Mouse (Mus musculus): ENCODE measurements at regions not wholly inside any gene's neighbourhood (a gene's known extent, or its start where the extent isn't known, plus 50 kb on each side); places are given as distances from the start of the nearest gene placed in this dataset.

DNA sequence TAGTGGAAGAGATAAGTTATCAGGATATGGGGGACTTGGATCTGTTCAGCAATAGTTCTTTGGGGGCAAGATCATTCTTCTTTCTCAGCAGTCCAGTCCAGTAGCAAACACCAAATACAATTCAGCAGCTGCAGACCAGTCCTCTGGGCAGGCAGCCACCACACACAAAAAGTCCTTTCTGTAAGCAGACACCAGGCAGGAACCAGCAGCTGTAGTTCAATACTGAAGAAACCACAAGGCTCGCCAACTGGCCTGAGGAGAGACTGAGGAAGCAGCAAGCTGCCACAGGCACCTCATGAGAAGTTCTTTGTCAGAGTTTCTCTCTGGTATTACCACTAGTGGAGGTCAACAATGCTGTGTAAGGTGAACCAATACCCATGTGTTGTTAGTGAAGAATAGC lies 493.1 kb upstream of the Arid1b start:
- no peak overlapping the region for H3K4me2 ChIP-seq (ENCODE audit: low read length)
- H3K4me1 ChIP-seq (ENCODE audit: control insufficient read depth, insufficient read depth, low read length) = peaks cover 8% of the 10 kb centered on the region
- H3K4me3 ChIP-seq (replicated peaks; ENCODE audit: low read depth, low read length) = no peak overlapping the region
- ATAC-seq (ENCODE audit: low FRiP score, low TSS enrichment) (no peak), DNase-seq (no peak)
- no peak overlapping the region for H3K9ac ChIP-seq (replicated peaks; ENCODE audit: low read length)
- no peaks in the 10 kb centered on the region for H3K9me3 ChIP-seq (ENCODE audit: control insufficient read depth, low read length)
- 83% methylated on average over 1 of the region's 1 CpGs for WGBS
- no peaks in the 10 kb centered on the region for H3K36me3 ChIP-seq (ENCODE audit: control insufficient read depth, insufficient read depth, low read length)
- no peaks in the 10 kb centered on the region for H3K27me3 ChIP-seq (ENCODE audit: control insufficient read depth, insufficient read depth, low read length)
- H3K27ac ChIP-seq (replicated peaks; ENCODE audit: low read depth, low read length) = no peak overlapping the region

DNA sequence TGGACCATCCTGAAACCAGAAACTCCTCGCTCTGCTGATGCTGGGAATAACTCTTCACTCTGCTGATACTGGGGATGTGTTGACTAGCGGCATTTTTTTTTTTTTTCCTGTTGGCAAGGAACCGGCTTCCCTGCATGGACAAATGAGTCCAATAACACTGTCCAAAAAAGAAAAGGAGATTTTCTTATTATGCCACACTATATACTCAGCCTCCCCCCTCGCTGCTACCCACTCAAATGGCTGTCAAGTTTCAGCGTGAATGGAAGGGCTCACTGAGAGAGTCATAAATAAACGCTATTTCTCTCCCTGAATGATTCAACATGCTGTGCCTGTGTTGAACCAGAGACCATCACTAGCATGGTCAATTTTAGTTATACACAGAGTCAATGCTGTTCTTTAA lies 489.2 kb upstream of the Arid1b start:
- H3K36me3 ChIP-seq (ENCODE audit: control insufficient read depth, insufficient read depth, low read length) = no peaks in the 10 kb centered on the region
- H3K4me3 ChIP-seq (replicated peaks; ENCODE audit: low read depth, low read length) = no peak overlapping the region
- H3K27ac ChIP-seq (replicated peaks; ENCODE audit: low read depth, low read length) = no peak overlapping the region
- H3K4me2 ChIP-seq (ENCODE audit: low read length) = no peak overlapping the region
- H3K9me3 ChIP-seq (ENCODE audit: control insufficient read depth, low read length) = no peaks in the 10 kb centered on the region
- DNase-seq = no peak
- H3K4me1 ChIP-seq (ENCODE audit: control insufficient read depth, insufficient read depth, low read length) = no peaks in the 10 kb centered on the region
- H3K9ac ChIP-seq (replicated peaks; ENCODE audit: low read length) = no peak overlapping the region
- 78% methylated on average over 6 of the region's 6 CpGs for WGBS
- H3K27me3 ChIP-seq (ENCODE audit: control insufficient read depth, insufficient read depth, low read length) = no peaks in the 10 kb centered on the region
- no peak for ATAC-seq (ENCODE audit: low FRiP score, low TSS enrichment)

DNA sequence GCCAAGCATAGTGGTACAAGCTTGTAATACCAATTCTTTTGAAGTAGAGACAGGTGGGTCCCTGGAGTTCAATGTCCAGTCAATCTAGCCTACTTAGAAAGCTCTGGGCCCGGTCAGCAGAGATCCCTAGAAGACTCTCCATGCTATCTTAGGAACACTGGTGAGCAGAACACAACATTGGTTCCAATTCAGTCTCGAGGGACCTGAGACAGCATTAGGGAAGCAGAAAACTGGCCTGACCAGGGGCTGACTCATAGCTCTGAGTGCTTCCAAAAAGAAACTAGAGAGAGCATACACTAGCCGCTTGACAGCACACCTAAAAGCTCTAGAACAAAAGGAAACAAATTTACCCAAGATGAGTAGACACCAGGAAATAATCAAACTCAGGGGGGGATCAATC lies 484.6 kb upstream of the Arid1b start:
- H3K27me3 ChIP-seq (ENCODE audit: control insufficient read depth, insufficient read depth, low read length) = no peaks in the 10 kb centered on the region
- DNase-seq = no peak

DNA sequence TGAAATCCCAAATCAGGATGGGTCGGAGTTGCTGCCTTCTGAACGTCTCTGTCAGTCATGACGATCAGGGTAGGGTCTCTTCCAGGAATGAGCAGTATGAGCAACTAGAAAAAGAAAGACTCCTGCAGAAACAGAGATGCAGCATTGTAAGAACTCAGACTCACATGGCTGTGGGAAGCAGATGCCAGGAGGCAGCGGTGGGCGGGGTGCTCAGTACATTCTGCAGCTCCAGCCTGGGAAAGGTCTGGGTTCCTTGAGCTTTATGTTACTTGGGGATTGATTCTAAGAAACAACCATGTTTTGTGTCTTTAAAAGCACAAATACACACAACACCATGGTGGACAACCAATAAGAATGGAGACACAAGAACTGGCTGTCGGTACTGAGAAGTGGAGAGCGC lies 478.0 kb upstream of the Arid1b start:
- no peak overlapping the region for H3K4me2 ChIP-seq (ENCODE audit: low read length)
- H3K9me3 ChIP-seq (ENCODE audit: control insufficient read depth, low read length) = no peaks in the 10 kb centered on the region
- no peak overlapping the region for H3K9ac ChIP-seq (replicated peaks; ENCODE audit: low read length)
- no peaks in the 10 kb centered on the region for H3K27me3 ChIP-seq (ENCODE audit: control insufficient read depth, insufficient read depth, low read length)
- no peaks in the 10 kb centered on the region for H3K36me3 ChIP-seq (ENCODE audit: control insufficient read depth, insufficient read depth, low read length)
- peak; percentile 17 for DNase-seq
- no peak for ATAC-seq (ENCODE audit: low FRiP score, low TSS enrichment)
- no peaks in the 10 kb centered on the region for H3K4me1 ChIP-seq (ENCODE audit: control insufficient read depth, insufficient read depth, low read length)
- 83% methylated on average over 7 of the region's 7 CpGs for WGBS
- H3K27ac ChIP-seq (replicated peaks; ENCODE audit: low read depth, low read length) = no peak overlapping the region
- no peak overlapping the region for H3K4me3 ChIP-seq (replicated peaks; ENCODE audit: low read depth, low read length)

More for the DNA sequence above, 484.6 kb upstream of the Arid1b start:
- Histone ChIP-seq H3K4me1 (ENCODE audit: control insufficient read depth, insufficient read depth, low read length) (no peaks in the 10 kb centered on the region), H3K4me2 (ENCODE audit: low read length) (no peak overlapping the region), H3K27ac (replicated peaks; ENCODE audit: low read depth, low read length) (no peak overlapping the region), H3K9ac (replicated peaks; ENCODE audit: low read length) (no peak overlapping the region), H3K9me3 (ENCODE audit: control insufficient read depth, low read length) (no peaks in the 10 kb centered on the region), H3K4me3 (replicated peaks; ENCODE audit: low read depth, low read length) (no peak overlapping the region), H3K36me3 (ENCODE audit: control insufficient read depth, insufficient read depth, low read length) (no peaks in the 10 kb centered on the region)
- no peak for ATAC-seq (ENCODE audit: low FRiP score, low TSS enrichment)
- 77% methylated on average over 3 of the region's 3 CpGs for WGBS

DNA sequence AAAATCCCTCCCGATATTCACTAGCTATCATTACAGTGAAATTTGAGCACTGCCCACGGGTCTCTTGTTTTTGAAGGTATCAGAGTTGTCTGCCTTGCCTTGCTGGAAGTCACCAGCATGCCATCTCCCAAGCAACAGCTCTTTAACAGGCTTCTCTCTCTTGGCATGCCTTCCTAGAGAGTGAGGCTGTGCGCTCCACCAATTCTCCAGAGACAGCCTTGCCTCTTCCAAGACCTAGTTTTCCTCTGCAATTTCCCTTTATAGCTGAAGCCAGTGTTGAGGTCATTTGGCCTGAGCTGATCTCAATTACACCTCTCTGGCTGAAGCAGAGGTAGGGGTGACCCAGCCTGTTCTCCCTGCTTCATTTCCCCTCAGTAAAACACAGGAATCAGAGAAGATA lies 477.3 kb upstream of the Arid1b start:
- Histone ChIP-seq H3K36me3 (ENCODE audit: control insufficient read depth, insufficient read depth, low read length) (no peaks in the 10 kb centered on the region), H3K27me3 (ENCODE audit: control insufficient read depth, insufficient read depth, low read length) (no peaks in the 10 kb centered on the region), H3K4me2 (ENCODE audit: low read length) (no peak overlapping the region), H3K4me1 (ENCODE audit: control insufficient read depth, insufficient read depth, low read length) (no peaks in the 10 kb centered on the region), H3K9ac (replicated peaks; ENCODE audit: low read length) (no peak overlapping the region), H3K9me3 (ENCODE audit: control insufficient read depth, low read length) (no peaks in the 10 kb centered on the region), H3K4me3 (replicated peaks; ENCODE audit: low read depth, low read length) (no peak overlapping the region), H3K27ac (replicated peaks; ENCODE audit: low read depth, low read length) (no peak overlapping the region)
- DNase-seq (peak; percentile 55), ATAC-seq (ENCODE audit: low FRiP score, low TSS enrichment) (no peak)
- WGBS = 67% methylated on average over 3 of the region's 3 CpGs

DNA sequence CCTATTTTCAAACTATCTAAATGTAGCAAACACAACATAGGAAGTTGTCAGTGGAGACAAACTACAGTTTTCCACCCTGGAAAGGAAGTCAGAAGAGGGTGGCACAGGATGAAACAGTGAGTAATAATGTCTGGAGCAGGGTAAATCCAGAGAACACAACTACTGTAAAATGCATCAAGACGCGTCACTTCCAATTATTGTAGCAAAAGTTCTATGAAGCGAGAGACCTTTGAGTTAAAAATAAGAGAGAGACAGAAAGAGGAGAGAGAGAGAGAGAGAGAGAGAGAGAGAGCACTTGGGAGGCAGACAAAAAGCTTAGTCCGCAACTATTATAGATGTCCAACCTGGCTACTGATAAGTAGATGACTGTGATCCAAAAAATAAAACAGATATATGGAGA lies 473.1 kb upstream of the Arid1b start:
- ATAC-seq (ENCODE audit: low FRiP score, low TSS enrichment) = no peak
- H3K27ac ChIP-seq (replicated peaks; ENCODE audit: low read depth, low read length) = no peak overlapping the region
- H3K36me3 ChIP-seq (ENCODE audit: control insufficient read depth, insufficient read depth, low read length) = no peaks in the 10 kb centered on the region
- H3K4me1 ChIP-seq (ENCODE audit: control insufficient read depth, insufficient read depth, low read length) = no peaks in the 10 kb centered on the region
- H3K4me3 ChIP-seq (replicated peaks; ENCODE audit: low read depth, low read length) = no peak overlapping the region
- WGBS = 90% methylated on average over 4 of the region's 4 CpGs
- H3K27me3 ChIP-seq (ENCODE audit: control insufficient read depth, insufficient read depth, low read length) = no peaks in the 10 kb centered on the region
- H3K9ac ChIP-seq (replicated peaks; ENCODE audit: low read length) = no peak overlapping the region
- H3K9me3 ChIP-seq (ENCODE audit: control insufficient read depth, low read length) = no peaks in the 10 kb centered on the region
- DNase-seq = no peak
- H3K4me2 ChIP-seq (ENCODE audit: low read length) = no peak overlapping the region

DNA sequence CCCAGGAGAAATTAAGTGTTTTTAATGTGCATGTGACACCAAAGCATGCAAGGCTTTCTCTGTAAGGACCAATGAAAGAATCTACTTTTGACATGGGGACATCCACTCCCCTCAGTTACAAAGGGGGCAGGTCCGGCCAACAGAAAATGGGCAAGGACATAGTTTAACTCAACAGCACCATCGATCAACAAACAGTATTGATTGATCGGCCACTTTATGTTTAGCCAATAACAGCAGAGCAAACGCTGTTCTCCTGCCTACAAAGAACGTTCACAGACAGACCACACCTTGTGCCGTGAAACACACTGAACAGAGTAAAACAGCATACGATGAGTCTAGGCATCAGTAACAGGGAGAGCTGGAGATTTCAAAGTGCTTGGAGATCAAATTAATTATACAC lies 467.7 kb upstream of the Arid1b start:
- H3K27me3 ChIP-seq (ENCODE audit: control insufficient read depth, insufficient read depth, low read length) = no peaks in the 10 kb centered on the region
- no peak overlapping the region for H3K27ac ChIP-seq (replicated peaks; ENCODE audit: low read depth, low read length)
- no peaks in the 10 kb centered on the region for H3K36me3 ChIP-seq (ENCODE audit: control insufficient read depth, insufficient read depth, low read length)
- no peaks in the 10 kb centered on the region for H3K4me1 ChIP-seq (ENCODE audit: control insufficient read depth, insufficient read depth, low read length)
- WGBS = 90% methylated on average over 7 of the region's 7 CpGs
- no peak overlapping the region for H3K9ac ChIP-seq (replicated peaks; ENCODE audit: low read length)
- no peak overlapping the region for H3K4me2 ChIP-seq (ENCODE audit: low read length)
- ATAC-seq (ENCODE audit: low FRiP score, low TSS enrichment) (no peak), DNase-seq (no peak)
- no peaks in the 10 kb centered on the region for H3K9me3 ChIP-seq (ENCODE audit: control insufficient read depth, low read length)
- no peak overlapping the region for H3K4me3 ChIP-seq (replicated peaks; ENCODE audit: low read depth, low read length)

DNA sequence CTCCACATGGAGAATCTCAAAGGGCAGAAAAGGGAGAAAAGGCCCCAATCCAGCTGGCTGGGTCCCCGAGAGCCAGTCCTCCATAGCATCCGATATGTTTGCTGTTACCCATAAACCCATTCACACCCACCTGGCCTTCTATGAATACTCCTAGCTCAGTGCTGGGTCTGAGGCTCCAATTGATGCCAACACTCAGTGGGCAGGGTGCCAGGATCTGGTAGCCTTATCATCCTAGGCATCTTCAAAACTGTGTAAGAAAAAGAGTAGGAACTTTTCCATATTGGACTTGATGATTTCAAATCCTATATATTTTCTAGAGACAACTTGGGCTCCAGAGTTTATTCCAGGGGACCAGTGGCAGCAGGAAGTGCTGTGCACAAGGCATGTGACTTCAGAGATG lies 462.0 kb upstream of the Arid1b start:
- H3K27me3 ChIP-seq (ENCODE audit: control insufficient read depth, insufficient read depth, low read length) = no peaks in the 10 kb centered on the region
- no peak overlapping the region for H3K4me2 ChIP-seq (ENCODE audit: low read length)
- no peak overlapping the region for H3K9ac ChIP-seq (replicated peaks; ENCODE audit: low read length)
- no peak for DNase-seq
- no peaks in the 10 kb centered on the region for H3K36me3 ChIP-seq (ENCODE audit: control insufficient read depth, insufficient read depth, low read length)
- peaks cover 3% of the 10 kb centered on the region; the same call in 1 of the 2 replicates for H3K9me3 ChIP-seq (ENCODE audit: control insufficient read depth, low read length)
- no peak overlapping the region for H3K4me3 ChIP-seq (replicated peaks; ENCODE audit: low read depth, low read length)
- H3K27ac ChIP-seq (replicated peaks; ENCODE audit: low read depth, low read length) = no peak overlapping the region
- 100% methylated on average over 2 of the region's 2 CpGs for WGBS
- no peaks in the 10 kb centered on the region for H3K4me1 ChIP-seq (ENCODE audit: control insufficient read depth, insufficient read depth, low read length)
- ATAC-seq (ENCODE audit: low FRiP score, low TSS enrichment) = no peak

DNA sequence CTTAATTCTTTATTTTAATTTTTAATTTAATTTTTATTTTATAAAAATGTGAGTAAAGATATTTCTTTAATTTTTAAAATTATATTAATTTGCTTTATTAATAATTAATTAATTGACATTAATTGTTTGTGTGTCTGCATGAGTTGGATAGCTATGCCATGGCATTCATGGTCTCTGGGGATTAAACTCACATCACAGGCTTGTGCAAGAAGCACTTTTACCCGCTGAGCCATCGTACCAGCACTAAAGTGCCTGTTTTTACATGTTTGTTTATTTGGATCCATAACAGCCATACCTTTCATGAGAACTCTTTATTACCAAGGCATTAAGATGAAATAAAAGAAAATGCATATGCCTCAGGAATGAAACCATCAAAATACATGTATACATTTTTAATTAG lies 453.7 kb upstream of the Arid1b start:
- Histone ChIP-seq H3K4me3 (replicated peaks; ENCODE audit: low read depth, low read length) (no peak overlapping the region), H3K36me3 (ENCODE audit: control insufficient read depth, insufficient read depth, low read length) (no peaks in the 10 kb centered on the region), H3K27me3 (ENCODE audit: control insufficient read depth, insufficient read depth, low read length) (no peaks in the 10 kb centered on the region), H3K9me3 (ENCODE audit: control insufficient read depth, low read length) (peaks cover 3% of the 10 kb centered on the region; the same call in 1 of the 2 replicates), H3K4me2 (ENCODE audit: low read length) (no peak overlapping the region), H3K9ac (replicated peaks; ENCODE audit: low read length) (no peak overlapping the region), H3K27ac (replicated peaks; ENCODE audit: low read depth, low read length) (no peak overlapping the region), H3K4me1 (ENCODE audit: control insufficient read depth, insufficient read depth, low read length) (peaks cover 9% of the 10 kb centered on the region; the same call in 1 of the 2 replicates)
- DNase-seq (peak; percentile 61), ATAC-seq (ENCODE audit: low FRiP score, low TSS enrichment) (no peak)
- WGBS = 54% methylated on average over 2 of the region's 2 CpGs

Data from midbrain, embryonic 14.5 days (tissue).